Mouse (Mus musculus) CH12.LX (cell line): ENCODE measurements around the gene Wdr4. TPM values are rescaled to one million over a fixed set of nuclear protein-coding genes. Genes with fewer than 3 reads are reported as not detected.
A peak's percentile ranks its signal among the peaks of the same experiment; 100 is the strongest.

Source experiments
- DNase-seq: peaks from one replicate; pipeline ENCODE4 v3.0.0-alpha.2; 2013; ENCODE audit errors: extremely low read depth
- H3K27ac ChIP-seq: 2 replicates; pipeline ENCODE4 v1.5.1; 2012; ENCODE audit warnings: low read depth, mild to moderate bottlenecking, control low read depth, moderate library complexity; ENCODE audit not compliant: insufficient read depth
- H3K27me3 ChIP-seq: replicated peaks from 2 replicates; pipeline ENCODE3; 2012; ENCODE audit warnings: inconsistent platforms
- H3K36me3 ChIP-seq, 2 experiments: replicated peaks in 1 of 2; 2 replicates each; pipeline versions ENCODE3 to v1.6.1; 2012; ENCODE audit warnings: inconsistent platforms in 1 of 2, low read length in 1 of 2, mild to moderate bottlenecking in 1 of 2, mixed read lengths in 1 of 2, moderate library complexity in 1 of 2; ENCODE audit not compliant: control insufficient read depth in 1 of 2, insufficient read depth in 1 of 2
- H3K4me1 ChIP-seq, 2 experiments: 2 replicates each; pipeline ENCODE4 v1.6.1; 2012; ENCODE audit warnings: inconsistent platforms in 1 of 2, moderate library complexity in 1 of 2; ENCODE audit not compliant: insufficient read depth in 2 of 2, control insufficient read depth in 1 of 2
- H3K4me2 ChIP-seq: 2 replicates; pipeline ENCODE4 v1.6.1; 2012; ENCODE audit warnings: low read depth, mild to moderate bottlenecking, control low read depth; ENCODE audit not compliant: poor library complexity, insufficient read depth, severe bottlenecking
- H3K4me3 ChIP-seq, 3 experiments: fragments of 150-350 bp in 1 of 3; sonication (generic) in 1 of 3; replicated peaks in 1 of 3; 2 replicates each; pipeline versions ENCODE3 to v1.5.1; 2011 to 2012; ENCODE audit warnings: low read depth in 2 of 3, low read length in 2 of 3, mild to moderate bottlenecking in 2 of 3, moderate library complexity in 2 of 3, control low read depth in 1 of 3, improper control_type of control experiment in 1 of 3, inconsistent platforms in 1 of 3, mixed read lengths in 1 of 3; ENCODE audit not compliant: poor library complexity in 1 of 3
- H3K79me2 ChIP-seq: replicated peaks from 2 replicates; pipeline ENCODE4 v1.6.1; 2012; ENCODE audit warnings: mild to moderate bottlenecking, moderate library complexity; ENCODE audit not compliant: control insufficient read depth, poor library complexity, insufficient read depth, severe bottlenecking; ENCODE audit errors: extremely low read depth
- H3K9ac ChIP-seq: 2 replicates; pipeline ENCODE4 v1.6.1; 2012; ENCODE audit warnings: low read depth, mild to moderate bottlenecking, control low read depth, moderate library complexity; ENCODE audit not compliant: insufficient read depth
- H3K9me3 ChIP-seq: replicated peaks from 2 replicates; pipeline ENCODE3; 2012; ENCODE audit warnings: low read length, inconsistent platforms, mixed read lengths
- CTCF ChIP-seq, 2 experiments: IDR thresholded peaks in 1 of 2; conservative IDR thresholded peaks in 1 of 2; 2 replicates each; pipeline ENCODE4 v1.5.1; 2011 to 2012; ENCODE audit warnings: low read depth in 2 of 2, low read length in 2 of 2, improper control_type of control experiment in 1 of 2, inconsistent platforms in 1 of 2, mild to moderate bottlenecking in 1 of 2, moderate library complexity in 1 of 2
- ELF1 ChIP-seq: IDR thresholded peaks from 2 replicates; pipeline ENCODE4 v1.6.1; 2014; ENCODE audit warnings: low read depth, mild to moderate bottlenecking, inconsistent platforms, low read length, improper control_type of control experiment
- EP300 ChIP-seq: IDR thresholded peaks from 2 replicates; pipeline ENCODE4 v1.6.1; 2011; ENCODE audit warnings: low read length, improper control_type of control experiment
- ETS1 ChIP-seq: conservative IDR thresholded peaks from 2 replicates; pipeline ENCODE4 v1.6.1; 2012; ENCODE audit warnings: low read depth, mild to moderate bottlenecking, inconsistent platforms, low read length, improper control_type of control experiment, moderate library complexity
- GABPA ChIP-seq: IDR thresholded peaks from 2 replicates; pipeline ENCODE4 v1.6.1; 2012; ENCODE audit warnings: low read depth, low read length, improper control_type of control experiment, inconsistent platforms; ENCODE audit not compliant: insufficient replicate concordance
- HCFC1 ChIP-seq: IDR thresholded peaks from 2 replicates; pipeline ENCODE4 v1.6.1; 2012; ENCODE audit warnings: low read depth, mild to moderate bottlenecking, inconsistent platforms, low read length, improper control_type of control experiment
- JUN ChIP-seq: IDR thresholded peaks from 2 replicates; pipeline ENCODE4 v1.6.1; 2011; ENCODE audit warnings: low read depth, mild to moderate bottlenecking, low read length, improper control_type of control experiment, moderate library complexity; ENCODE audit not compliant: insufficient read depth
- MAX ChIP-seq: IDR thresholded peaks from 2 replicates; pipeline ENCODE4 v1.6.1; 2011; ENCODE audit warnings: low read length, improper control_type of control experiment
- MAZ ChIP-seq: IDR thresholded peaks from 2 replicates; pipeline ENCODE4 v1.6.1; 2012; ENCODE audit warnings: low read depth, mild to moderate bottlenecking, inconsistent platforms, low read length, improper control_type of control experiment, moderate library complexity
- MXI1 ChIP-seq: IDR thresholded peaks from 2 replicates; pipeline ENCODE4 v1.6.1; 2011; ENCODE audit warnings: mild to moderate bottlenecking, low read depth, low read length, improper control_type of control experiment
- MYC ChIP-seq: IDR thresholded peaks from 2 replicates; pipeline ENCODE4 v1.6.1; 2011; ENCODE audit warnings: low read depth, mild to moderate bottlenecking, improper control_type of control experiment, low read length
- NELFE ChIP-seq: IDR thresholded peaks from 2 replicates; pipeline ENCODE4 v1.6.1; 2011; ENCODE audit warnings: low read depth, low read length, improper control_type of control experiment
- RAD21 ChIP-seq: IDR thresholded peaks from 2 replicates; pipeline ENCODE4 v1.6.1; 2011; ENCODE audit warnings: low read depth, mild to moderate bottlenecking, low read length, improper control_type of control experiment, moderate library complexity
- RCOR1 ChIP-seq: conservative IDR thresholded peaks from 2 replicates; pipeline ENCODE4 v1.6.1; 2012; ENCODE audit warnings: low read depth, mild to moderate bottlenecking, inconsistent platforms, low read length, improper control_type of control experiment
- SIN3A ChIP-seq: IDR thresholded peaks from 2 replicates; pipeline ENCODE4 v1.6.1; 2012; ENCODE audit warnings: low read length, improper control_type of control experiment, inconsistent platforms
- SMC3 ChIP-seq: IDR thresholded peaks from 2 replicates; pipeline ENCODE4 v1.6.1; 2011; ENCODE audit warnings: low read depth, low read length, improper control_type of control experiment
- TCF12 ChIP-seq: IDR thresholded peaks from 2 replicates; pipeline ENCODE4 v1.6.1; 2014; ENCODE audit warnings: low read depth, mild to moderate bottlenecking, inconsistent platforms, low read length, improper control_type of control experiment
- UBTF ChIP-seq: IDR thresholded peaks from 2 replicates; pipeline ENCODE4 v1.6.1; 2012; ENCODE audit warnings: low read depth, mild to moderate bottlenecking, inconsistent platforms, low read length, improper control_type of control experiment, moderate library complexity
- USF1 ChIP-seq: IDR thresholded peaks from 2 replicates; pipeline ENCODE4 v1.6.1; 2014; ENCODE audit warnings: low read depth, mild to moderate bottlenecking, inconsistent platforms, low read length, improper control_type of control experiment
- ZC3H11A ChIP-seq: IDR thresholded peaks from 2 replicates; pipeline ENCODE4 v1.6.1; 2012; ENCODE audit warnings: low read depth, mild to moderate bottlenecking, inconsistent platforms, low read length, improper control_type of control experiment
- ZKSCAN1 ChIP-seq: IDR thresholded peaks from 2 replicates; pipeline ENCODE4 v1.6.1; 2012; ENCODE audit warnings: low read depth, inconsistent platforms, low read length, improper control_type of control experiment, borderline replicate concordance
- ZMIZ1 ChIP-seq: IDR thresholded peaks from 2 replicates; pipeline ENCODE4 v1.6.1; 2012; ENCODE audit warnings: low read depth, mild to moderate bottlenecking, inconsistent platforms, low read length, improper control_type of control experiment
- dilution Hi-C: fragments of 300-500 bp; cut with MboI; formaldehyde crosslinking; loops from 2 replicates; pipeline ENCODE4 v1.14.3; 2020; ENCODE audit warnings: low sequenced_read_pairs; ENCODE audit not compliant: extremely low pct_unique_long_range_greater_than_20kb, extremely low pct_ligation_motif_present
- in situ Hi-C: fragments of 300-500 bp; cut with MboI; formaldehyde crosslinking; loops from 3 replicates; pipeline ENCODE4 v1.14.3; 2019; ENCODE audit warnings: low sequenced_read_pairs, low pct_ligation_motif_present, low pct_unique_long_range_greater_than_20kb, mixed read lengths
- polyA plus RNA-seq: library from polyadenylated mRNA; unstranded; fragments of >175 nt; gene quantifications from 2 replicates; pipeline ENCODE4 v1.2.1, GENCODE M21; 2012; ENCODE audit warnings: low read depth; ENCODE audit not compliant: insufficient read length
- total RNA-seq, 2 experiments: library from RNA; depleted of rRNA; stranded (reverse); fragments of 300-350 nt in 1 of 2; fragments of >200 nt in 1 of 2; gene quantifications; 2 replicates each; pipeline ENCODE4 v1.2.3; 2012 to 2014

Gene Wdr4
- total and polyA plus RNA-seq, 3 experiments, result 48.3 to 56.2 (median 51.4) TPM

DNA sequence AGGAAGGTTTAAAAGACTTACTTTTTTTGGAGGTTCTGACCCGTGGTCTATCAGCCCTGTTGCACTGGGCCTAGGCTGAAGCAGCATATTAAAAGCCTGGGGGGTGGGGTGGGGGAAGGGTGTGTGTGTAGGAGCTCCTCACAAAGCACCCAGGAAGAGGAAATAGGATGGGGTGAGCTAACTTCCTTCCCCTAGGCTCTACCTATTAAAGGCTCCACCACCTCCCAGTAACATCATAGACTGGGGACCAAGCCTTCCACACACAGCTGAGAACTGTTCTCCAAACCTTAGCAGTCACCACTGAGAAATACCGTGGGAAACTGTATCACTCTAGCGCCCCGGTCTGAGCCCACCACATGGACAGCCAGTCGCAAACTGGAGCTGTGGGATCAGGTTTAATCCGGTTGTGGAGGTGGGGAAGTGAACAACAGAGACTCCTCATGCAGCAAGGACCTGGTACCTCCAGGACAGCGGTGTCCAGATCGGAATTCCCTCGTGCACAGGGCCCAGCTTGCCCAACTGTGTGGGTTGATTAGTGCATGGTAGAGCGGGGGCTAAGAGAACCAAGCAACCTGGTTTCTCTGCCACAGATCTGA lies 38.3 kb upstream of the Wdr4 start (continued):
- TF ChIP-seq ELF1 (peak; percentile 77), JUN (0 out of 2 replicates have a peak, but pooled peaks have one; percentile 9), MYC (0 out of 2 replicates have a peak, but pooled peaks have one; percentile 45), ZKSCAN1 (no peak), NELFE (peak; percentile 64; the same call in 1 of the 2 replicates), RAD21 (no peak), TCF12 (0 out of 2 replicates have a peak, but pooled peaks have one; percentile 29), SIN3A (peak; percentile 64; the same call in 1 of the 2 replicates)

DNA sequence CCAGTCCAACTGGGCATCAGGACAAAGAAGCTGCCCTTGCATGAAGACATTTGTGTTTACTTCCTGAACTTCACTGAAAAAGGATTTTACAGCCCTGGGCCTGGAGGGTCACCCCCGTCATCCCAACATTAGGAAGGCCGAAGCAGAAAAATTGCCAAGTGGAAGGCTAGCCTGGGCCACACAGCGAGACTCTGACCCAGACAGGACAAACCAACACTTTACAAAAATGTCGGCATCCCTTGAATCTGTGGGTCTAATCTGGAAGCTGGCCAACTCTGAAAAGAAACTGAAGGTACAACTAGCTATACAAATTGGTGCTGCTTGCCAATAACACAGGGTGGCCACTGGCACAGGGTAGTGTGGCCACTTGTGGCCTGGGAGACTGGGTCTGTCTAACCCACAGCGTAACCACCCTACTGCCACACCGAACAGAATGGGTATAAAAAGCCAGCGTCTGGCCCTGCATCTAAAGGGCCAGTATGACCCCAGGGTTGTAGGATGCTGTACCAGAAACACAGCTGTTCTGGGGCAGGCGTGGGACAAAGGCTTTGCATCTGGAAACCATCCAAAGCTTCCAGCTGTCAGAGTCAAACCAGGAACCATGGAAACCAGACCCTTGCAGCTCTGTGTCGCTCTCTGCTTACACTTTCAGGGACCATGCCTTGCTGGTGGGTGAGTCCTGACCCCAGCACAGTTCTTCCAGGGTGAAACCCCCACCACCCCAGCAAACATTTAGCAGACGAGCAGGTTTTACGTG lies 37.5 kb upstream of the Wdr4 start:
- Histone ChIP-seq H3K4me2 (peak overlapping the region; percentile 92), H3K4me3 (peak overlapping the region; percentile 65 to 92 (median 80)), H3K9me3 (no peaks in the 10 kb centered on the region), H3K27me3 (no peaks in the 10 kb centered on the region), H3K36me3 (peaks cover 8 to 27% of the 10 kb centered on the region in 2 experiments), H3K79me2 (peaks cover 6% of the 10 kb centered on the region), H3K4me1 (peaks cover 4 to 22% of the 10 kb centered on the region in 2 experiments; a peak in 3 of 4 replicates), H3K9ac (peak overlapping the region; percentile 95), H3K27ac (no peak overlapping the region)
- dilution Hi-C loops (no loop called here), in situ Hi-C loops (no loop called here)
- DNase-seq, result peak; percentile 16
- TF ChIP-seq SMC3 (no peak), SIN3A (0 out of 2 replicates have a peak, but pooled peaks have one; percentile 53)

- H3K9me3 ChIP-seq, result no peaks in the 10 kb centered on the region
- H3K4me1 ChIP-seq, result peaks cover 4 to 22% of the 10 kb centered on the region in 2 experiments; a peak in 3 of 4 replicates
- no peak overlapping the region for H3K4me2 ChIP-seq
- peaks cover 13 to 35% of the 10 kb centered on the region in 2 experiments for H3K36me3 ChIP-seq
- H3K27ac ChIP-seq, result no peak overlapping the region
- dilution Hi-C loops (no loop called here), in situ Hi-C loops (no loop called here)
- H3K27me3 ChIP-seq, result no peaks in the 10 kb centered on the region
- no peak overlapping the region for H3K4me3 ChIP-seq
- no peak for DNase-seq
- no peak overlapping the region for H3K9ac ChIP-seq
- H3K79me2 ChIP-seq, result peaks cover 6% of the 10 kb centered on the region
- TF ChIP-seq JUN, result no peak
- no peak for TF ChIP-seq ETS1
- no peak for TF ChIP-seq GABPA
- TF ChIP-seq MAZ, result no peak
- TF ChIP-seq MAX, result no peak
- no peak for TF ChIP-seq MYC
- TF ChIP-seq UBTF, result no peak
- no peak for TF ChIP-seq EP300
- TF ChIP-seq ZC3H11A, result no peak
- no peak for TF ChIP-seq SMC3
- no peak for TF ChIP-seq SIN3A
- TF ChIP-seq RCOR1, result no peak
- TF ChIP-seq CTCF (conservative IDR thresholded peaks at IDR 0.05 in 1 of 2, IDR thresholded peaks at IDR 0.05 in 1 of 2; ENCODE audit: low read depth in 2 of 2, low read length in 2 of 2), result no peak
- TF ChIP-seq USF1, result no peak
- no peak for TF ChIP-seq ZMIZ1
- TF ChIP-seq MXI1, result no peak
- TF ChIP-seq HCFC1, result no peak
- no peak for TF ChIP-seq ELF1
Measured at GRCm38 (mm10) chr17:31556253-31556652, 36.5 kb upstream of the Wdr4 start.
